Mouse (Mus musculus): Measurements from ENCODE around the gene Zfp988. TPM values are rescaled to one million over a fixed set of nuclear protein-coding genes. Genes with fewer than 3 reads are reported as not detected.
"Not testable (repeated sequence)": the region's sequence is repeated elsewhere in the genome, so short reads cannot be mapped to it uniquely, and the experiment has no call there.

The Zfp988 gene
- polyA plus RNA-seq, 1 experiment from 2014 or later, result not detected

GRCm38 (mm10) chr4:147369564-147369963, 64.1 kb downstream of the Zfp988 start:
- H3K27ac ChIP-seq; H3K4me1 ChIP-seq; H3K9me3 ChIP-seq (replicated peaks); H3K4me3 ChIP-seq; H3K27me3 ChIP-seq; H3K36me3 ChIP-seq; H3K4me2 ChIP-seq (replicated peaks); H3K9ac ChIP-seq: not testable (repeated sequence)
- no CpG with 5 or more reads among the region's 2 CpGs for WGBS
- ATAC-seq (ENCODE audit: low FRiP score), result peak; percentile 74

- H3K27me3 ChIP-seq; H3K27ac ChIP-seq; H3K9ac ChIP-seq; H3K9me3 ChIP-seq (replicated peaks); H3K36me3 ChIP-seq; H3K4me2 ChIP-seq (replicated peaks); H3K4me3 ChIP-seq; ATAC-seq (ENCODE audit: low FRiP score); H3K4me1 ChIP-seq: not testable (repeated sequence)
- WGBS, result 88% methylated on average over 4 of the region's 4 CpGs
These were observed 77.7 kb downstream of the Zfp988 start for GRCm38 (mm10) chr4:147383199-147383598.

Other genes with a start within 250 kb of the Zfp988 start
- 5.7 and 7.0 TPM in 2 replicates for gene Zfp991, start 173.6 kb upstream of the Zfp988 start, polyA plus RNA-seq (2016; fragmentation: Nextera tagmentation; extraction: Ambion mirVana)
- 0.21 TPM in 1 of 2 replicates, not detected in the other for gene Zfp978, start 55.6 kb downstream of the Zfp988 start, polyA plus RNA-seq (2016; fragmentation: Nextera tagmentation; extraction: Ambion mirVana)
- gene Zfp982, start 186.7 kb downstream of the Zfp988 start, polyA plus RNA-seq (2016; fragmentation: Nextera tagmentation; extraction: Ambion mirVana), result 8.5 and 9.8 TPM in 2 replicates
- 0.32 and 0.64 TPM in 2 replicates for gene Gm16503, start 234.5 kb downstream of the Zfp988 start, polyA plus RNA-seq (2016; fragmentation: Nextera tagmentation; extraction: Ambion mirVana)
- 0.10 TPM in 1 of 2 replicates, not detected in the other for gene Zfp985, start 247.6 kb downstream of the Zfp988 start, polyA plus RNA-seq (2016; fragmentation: Nextera tagmentation; extraction: Ambion mirVana)

Data from hindbrain, embryonic 12.5 days (tissue).